Mouse (Mus musculus) forebrain, embryonic 13.5 days (tissue): ENCODE measurements around the gene Sparcl1. TPM values are rescaled to one million over a fixed set of nuclear protein-coding genes. Genes with fewer than 3 reads are reported as not detected.

Experiments used
- ATAC-seq: fragments of 200-750 bp; cut with Nextera tagmentation; 2 replicates; pipeline ENCODE4 v1.8.0; 2017
- H3K27ac ChIP-seq: fragments of 300-500 bp; sonication (generic); 2 replicates; pipeline ENCODE4 v1.5.1; 2015; ENCODE audit warnings: inconsistent platforms, mild to moderate bottlenecking, moderate library complexity
- H3K27me3 ChIP-seq: fragments of 300-500 bp; sonication (generic); 2 replicates; pipeline ENCODE4 v1.6.1; 2015; ENCODE audit warnings: mild to moderate bottlenecking, inconsistent platforms
- H3K36me3 ChIP-seq: fragments of 300-500 bp; sonication (generic); 2 replicates; pipeline ENCODE4 v1.6.1; 2015; ENCODE audit warnings: mild to moderate bottlenecking, inconsistent platforms; ENCODE audit not compliant: poor library complexity, severe bottlenecking
- H3K4me1 ChIP-seq: fragments of 300-500 bp; sonication (generic); 2 replicates; pipeline ENCODE4 v1.6.1; 2015; ENCODE audit warnings: inconsistent platforms
- H3K4me2 ChIP-seq: fragments of 300-500 bp; sonication (generic); 2 replicates; pipeline ENCODE4 v1.6.1; 2015; ENCODE audit warnings: inconsistent platforms, mild to moderate bottlenecking, moderate library complexity
- H3K4me3 ChIP-seq: fragments of 300-500 bp; sonication (generic); 2 replicates; pipeline ENCODE4 v1.5.1; 2015; ENCODE audit warnings: mild to moderate bottlenecking, inconsistent platforms
- H3K9ac ChIP-seq: fragments of 300-500 bp; sonication (generic); 2 replicates; pipeline ENCODE4 v1.6.1; 2015; ENCODE audit warnings: mild to moderate bottlenecking, inconsistent platforms
- H3K9me3 ChIP-seq: fragments of 300-500 bp; sonication (generic); replicated peaks from 2 replicates; pipeline ENCODE4 v1.6.1; 2016; ENCODE audit warnings: inconsistent platforms
- WGBS: fragments of 180-500 bp; shearing (Covaris S2); methylation state at CpG from one replicate; pipeline ENCODE4 v1.1.7; 2015; 5-methylcytosine and 5-hydroxymethylcytosine counted together
- microRNA-seq: library from miRNA; unstranded; fragments of <30 nt; microRNA quantifications from one replicate; pipeline ENCODE4, GENCODE M21; 2016
- polyA plus RNA-seq: library from polyadenylated mRNA; unstranded; fragments of >200 nt; fragmentation: Nextera tagmentation; extraction: Ambion mirVana; gene quantifications from 2 replicates; pipeline ENCODE4 v1.2.1, GENCODE M21; 2015

Gene Sparcl1
- polyA plus RNA-seq, 1 experiment from 2014 or later, result 41.3 TPM

GRCm38 (mm10) chr5:104035066-104035465, 78.5 kb downstream of the Sparcl1 start:
- H3K9me3 ChIP-seq, result no peaks in the 10 kb centered on the region
- ATAC-seq, result no peak
- no peaks in the 10 kb centered on the region for H3K4me1 ChIP-seq
- H3K27ac ChIP-seq, result no peak overlapping the region
- H3K9ac ChIP-seq, result no peak overlapping the region
- H3K27me3 ChIP-seq, result no peaks in the 10 kb centered on the region
- H3K36me3 ChIP-seq, result no peaks in the 10 kb centered on the region
- no peak overlapping the region for H3K4me2 ChIP-seq
- no peak overlapping the region for H3K4me3 ChIP-seq

- H3K9me3 ChIP-seq, result no peaks in the 10 kb centered on the region
- no peak overlapping the region for H3K4me2 ChIP-seq
- H3K27ac ChIP-seq, result no peak overlapping the region
- no peaks in the 10 kb centered on the region for H3K4me1 ChIP-seq
- no peaks in the 10 kb centered on the region for H3K27me3 ChIP-seq
- 89% methylated on average over 2 of the region's 2 CpGs for WGBS
- no peaks in the 10 kb centered on the region for H3K36me3 ChIP-seq
- no peak overlapping the region for H3K4me3 ChIP-seq
- no peak for ATAC-seq
- H3K9ac ChIP-seq, result no peak overlapping the region
Observed at GRCm38 (mm10) chr5:104032434-104033097, 81.0 kb downstream of the Sparcl1 start.

Small RNA genes lying within 50 kb of the gene (microRNA-seq; reads per million reads assigned to microRNA genes)
- gene Mir5619, result 2.4 reads per million

Other genes starting within 250 kb of the Sparcl1 start
- gene Klhl8, start 202.5 kb downstream of the Sparcl1 start, polyA plus RNA-seq, result 25.3 and 26.4 TPM in 2 replicates
- gene Hsd17b13, start 136.3 kb downstream of the Sparcl1 start, polyA plus RNA-seq, result not detected in 2 replicates
- 0.77 and 1.1 TPM in 2 replicates for gene Hsd17b11, start 91.8 kb downstream of the Sparcl1 start, polyA plus RNA-seq
- 50.9 and 53.3 TPM in 2 replicates for gene Nudt9, start 67.4 kb downstream of the Sparcl1 start, polyA plus RNA-seq
- not detected in 2 replicates for gene Gm17660, start 36.1 kb downstream of the Sparcl1 start, polyA plus RNA-seq
- not detected in 2 replicates for gene Dspp, start 57.0 kb upstream of the Sparcl1 start, polyA plus RNA-seq
- 0.66 and 1.1 TPM in 2 replicates for gene Dmp1, start 88.9 kb upstream of the Sparcl1 start, polyA plus RNA-seq
- gene Ibsp, start 185.4 kb upstream of the Sparcl1 start, polyA plus RNA-seq, result 0.28 TPM in 2 replicates
- gene Mepe, start 211.6 kb upstream of the Sparcl1 start, polyA plus RNA-seq, result not detected in 2 replicates